Mouse (Mus musculus) CD4-positive, CD25-positive, alpha-beta regulatory T cell, adult 2 months (primary cell): ENCODE data around the gene Gm21970.

Experiments used
- DNase-seq: peaks from one replicate; pipeline ENCODE4 v3.0.0-alpha.2; 2012; ENCODE audit warnings: low read depth, low spot score

The Gm21970 gene

DNA sequence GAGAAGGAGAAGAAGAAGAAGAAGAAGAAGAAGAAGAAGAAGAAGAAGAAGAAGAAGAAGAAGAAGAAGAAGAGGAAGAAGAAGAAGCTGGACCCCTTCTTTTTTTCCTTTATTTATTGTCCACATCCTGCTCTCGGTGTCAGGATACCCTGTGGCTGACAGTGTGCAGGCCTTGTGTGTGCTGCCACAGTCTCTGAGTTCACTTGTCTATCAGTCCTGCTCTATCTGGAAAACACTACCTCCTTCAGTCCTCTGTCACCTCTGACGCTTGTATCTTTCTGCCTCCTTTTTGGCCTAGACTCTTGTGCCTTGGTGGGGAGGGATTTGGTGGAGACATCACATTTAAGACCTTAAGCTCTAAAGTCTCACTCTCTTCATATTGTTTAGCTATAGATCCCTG, 71.9 kb downstream of the Gm21970 start:
- DNase-seq, result no peak

DNA sequence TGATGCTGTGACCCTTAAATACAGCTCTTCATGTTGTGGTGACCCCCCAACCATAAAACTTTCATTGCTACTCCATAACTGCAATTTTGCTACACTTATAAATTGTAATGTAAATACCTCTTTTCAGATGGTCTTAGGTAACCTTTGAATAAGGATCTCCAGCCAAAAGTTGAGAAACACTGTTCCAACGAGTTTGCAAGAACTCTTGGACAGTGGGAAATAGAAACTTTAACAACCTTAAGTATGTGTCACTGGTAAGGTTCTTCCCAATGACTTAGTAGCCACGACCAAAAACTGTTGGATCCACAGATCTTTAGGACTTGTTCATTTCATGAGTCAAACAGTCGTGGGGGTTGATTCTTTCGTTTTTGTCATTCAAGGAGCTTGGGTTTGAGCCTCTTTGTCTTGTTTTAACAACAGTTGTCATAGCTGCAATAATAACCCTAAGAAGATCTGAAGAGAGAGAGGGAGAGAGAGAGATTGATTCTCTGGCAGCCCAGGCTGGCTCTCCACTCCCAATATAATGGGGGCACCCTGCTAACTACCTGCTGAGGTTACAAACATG, 72.4 kb downstream of the Gm21970 start:
- DNase-seq, result peak; percentile 39

DNA sequence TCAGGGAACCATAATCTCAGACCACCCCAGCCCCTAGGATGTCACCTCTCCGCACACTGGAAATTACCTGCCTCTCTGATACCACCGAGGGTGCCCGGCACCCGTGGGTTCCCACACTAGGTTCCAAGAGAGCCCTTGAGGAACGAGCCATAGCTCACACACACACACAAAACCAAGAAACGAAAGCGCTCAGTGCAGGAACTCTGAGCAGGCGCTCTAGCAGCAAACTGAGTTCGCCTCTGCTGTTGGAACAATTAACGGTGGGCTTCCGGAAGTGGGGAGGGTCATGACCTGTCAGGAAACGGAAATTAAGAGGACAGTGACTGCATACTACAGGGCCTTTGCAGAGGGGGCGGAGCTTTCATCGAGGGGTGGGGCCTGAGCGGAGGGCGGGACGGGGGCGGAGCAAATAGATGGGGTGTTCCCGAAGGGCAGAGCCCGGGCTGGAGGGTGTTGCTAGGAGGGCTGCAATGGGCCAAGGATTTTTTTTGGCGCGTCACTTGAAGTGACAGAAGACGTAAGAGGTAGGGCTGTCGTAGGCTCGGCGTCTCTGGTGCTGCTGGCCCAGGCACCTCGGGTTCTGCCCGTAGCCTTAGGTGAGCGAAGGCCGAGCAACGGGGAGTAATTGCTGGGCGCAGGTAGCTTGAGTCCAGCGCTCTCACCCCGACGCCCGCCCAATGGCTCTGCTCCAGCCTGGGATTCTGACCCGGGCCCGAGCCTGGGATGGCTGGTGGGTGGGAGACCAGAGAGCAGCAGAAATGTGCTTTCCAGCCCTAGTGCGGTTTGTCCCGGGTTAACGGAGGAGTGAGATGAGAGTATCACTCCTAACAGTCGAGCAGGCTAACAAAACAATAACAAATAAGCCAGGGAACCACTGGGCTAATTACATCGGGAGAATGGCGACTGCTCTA, 73.3 kb downstream of the Gm21970 start:
- DNase-seq, result peak; percentile 94

GRCm38 (mm10) chr16:91465505-91466240, 74.2 kb downstream of the Gm21970 start:
- DNase-seq, result peak; percentile 47

GRCm38 (mm10) chr16:91466566-91466965, 75.0 kb downstream of the Gm21970 start:
- DNase-seq, result peak; percentile 85
